ENCODE assay signal across 15 mouse cellular contexts in the genomic region with DNA sequence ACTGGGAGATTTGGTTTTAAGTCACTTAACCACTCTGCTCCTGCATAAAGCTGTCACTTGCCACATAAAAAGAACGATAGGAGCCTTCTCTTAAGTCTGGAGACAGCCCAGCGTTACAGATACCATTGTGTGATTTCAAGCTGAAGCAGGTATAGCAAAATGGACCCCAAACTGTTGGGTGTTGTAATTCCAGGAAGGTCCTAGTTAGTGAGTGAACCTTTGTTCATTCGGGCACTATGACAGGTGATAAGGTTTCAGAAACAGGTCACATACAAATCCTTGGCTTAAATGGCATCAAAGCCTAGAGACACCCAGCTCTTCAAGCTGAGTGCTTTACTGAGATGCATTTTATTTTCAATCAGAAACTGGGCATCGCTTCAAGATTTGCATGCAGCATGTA. TPM values are rescaled to one million over a fixed set of nuclear protein-coding genes. Genes with fewer than 3 reads are reported as not detected.
DNase-seq lines count a peak whose midpoint lies in the region; ATAC-seq and TF ChIP-seq lines count a peak whose summit lies in the region.
"Had no signal": no experiment of that assay in that cellular context is flagged by ENCODE, and none has a peak within 500 bp of the region (broad histone marks: within the 10 kb centered on the region; RNA-seq: fewer than 3 reads in every experiment).

No protein-coding gene starts in this region.

- no peak for ATAC-seq in heart, embryonic 14.5 days (ENCODE audit: insufficient number of reproducible peaks, insufficient read depth, low FRiP score, low read depth)
- ATAC-seq in liver, embryonic 11.5 days (replicated peaks; ENCODE audit: low FRiP score): no peak
- ATAC-seq: activated CD4-positive, CD25-positive, alpha-beta regulatory T cell, adult 4 months; forebrain, embryonic 13.5 days; forebrain, postnatal 0 days; intestine, embryonic 16.5 days; Patski had no signal

- TF ChIP-seq POLR2A in liver, adult 2 months (IDR thresholded peaks at IDR 0.05; ENCODE audit: extremely low read depth, insufficient read depth, low read length): no peak

- no peak overlapping the region for H3K9ac ChIP-seq in heart, embryonic 14.5 days (ENCODE audit: low read length)
- no peak overlapping the region for H3K9ac ChIP-seq in liver, adult 2 months (ENCODE audit: low read depth, low read length)
- no peak overlapping the region for H3K9ac ChIP-seq in liver, embryonic 11.5 days (ENCODE audit: low read depth, low read length)
- H3K9ac ChIP-seq: forebrain, embryonic 13.5 days; forebrain, postnatal 0 days; hindbrain, embryonic 15.5 days had no signal

- no peak overlapping the region for H3K4me3 ChIP-seq in heart, embryonic 14.5 days (ENCODE audit: control insufficient read depth in 1 of 2, insufficient read depth in 1 of 2, low read depth in 1 of 2, low read length in 2 of 2)
- H3K4me3 ChIP-seq in liver, adult 2 months (ENCODE audit: insufficient read depth, low read depth, low read length): no peak overlapping the region
- no peak overlapping the region for H3K4me3 ChIP-seq in liver, embryonic 11.5 days (ENCODE audit: low read depth, low read length)
- H3K4me3 ChIP-seq: embryonic facial prominence, embryonic 10.5 days; forebrain, embryonic 13.5 days; hindbrain, embryonic 15.5 days had no signal

- peak overlapping the region; percentile 9 to 44 for H3K27ac ChIP-seq in heart, embryonic 14.5 days (replicated peaks in 1 of 2; ENCODE audit: control insufficient read depth in 1 of 2, insufficient read depth in 1 of 2, low read depth in 2 of 2, low read length in 2 of 2)
- H3K27ac ChIP-seq in liver, adult 2 months (replicated peaks; ENCODE audit: insufficient read depth, low read depth, low read length): peak overlapping the region; percentile 87
- H3K27ac ChIP-seq in liver, embryonic 11.5 days (ENCODE audit: low read depth, low read length): no peak overlapping the region
- H3K27ac ChIP-seq: embryonic facial prominence, embryonic 10.5 days; forebrain, embryonic 13.5 days; hindbrain, embryonic 15.5 days had no signal

- DNase-seq in gastrocnemius, postnatal 25 days: peak; percentile 1
- DNase-seq in gastrocnemius, adult 8-10 months (ENCODE audit: low spot score in 2 of 2): no peak
- no peak for DNase-seq in heart, postnatal 14 days
- peak; percentile 88 for DNase-seq in liver, adult 2 months (ENCODE audit: extremely low read depth, low read depth, low spot score)
- no peak for DNase-seq in liver, embryonic 11.5 days (ENCODE audit: low spot score)
- DNase-seq: adrenal gland, postnatal 36 days; forebrain, postnatal 0 days; kidney, adult 2 months had no signal

- peaks cover 48% of the 10 kb centered on the region; the same call in 1 of the 2 replicates for H3K79me2 ChIP-seq in liver, adult 2 months (ENCODE audit: control insufficient read depth, insufficient read depth, low read length)

- no peaks in the 10 kb centered on the region for H3K36me3 ChIP-seq in heart, embryonic 14.5 days (ENCODE audit: control insufficient read depth, insufficient read depth, low read length)
- no peaks in the 10 kb centered on the region for H3K36me3 ChIP-seq in liver, adult 2 months (ENCODE audit: control insufficient read depth, insufficient read depth, low read length)
- H3K36me3 ChIP-seq in liver, embryonic 11.5 days (ENCODE audit: control insufficient read depth, insufficient read depth, low read length): no peaks in the 10 kb centered on the region
- H3K36me3 ChIP-seq: embryonic facial prominence, embryonic 10.5 days; hindbrain, embryonic 15.5 days had no signal

- H3K4me2 ChIP-seq in heart, embryonic 14.5 days (ENCODE audit: low read length): no peak overlapping the region
- no peak overlapping the region for H3K4me2 ChIP-seq in liver, embryonic 11.5 days
- H3K4me2 ChIP-seq: forebrain, embryonic 13.5 days; hindbrain, embryonic 15.5 days had no signal

- intact Hi-C loops in heart, postnatal 14 days (cut with DNase I): no loop called here

- no peaks in the 10 kb centered on the region for H3K9me3 ChIP-seq in heart, embryonic 14.5 days (ENCODE audit: control insufficient read depth, low read length)
- H3K9me3 ChIP-seq in liver, embryonic 11.5 days (ENCODE audit: control insufficient read depth, low read length): no peaks in the 10 kb centered on the region
- H3K9me3 ChIP-seq: embryonic facial prominence, embryonic 10.5 days; forebrain, embryonic 13.5 days; hindbrain, embryonic 15.5 days had no signal

- no peak for TF ChIP-seq CTCF in liver, adult 2 months (IDR thresholded peaks at IDR 0.05; ENCODE audit: low read depth, low read length)

- H3K27me3 ChIP-seq in heart, embryonic 14.5 days (ENCODE audit: control insufficient read depth, insufficient read depth, low read length): no peaks in the 10 kb centered on the region
- no peaks in the 10 kb centered on the region for H3K27me3 ChIP-seq in liver, adult 2 months (ENCODE audit: control insufficient read depth, insufficient read depth, low read length)
- H3K27me3 ChIP-seq in liver, embryonic 11.5 days (replicated peaks; ENCODE audit: control insufficient read depth, insufficient read depth, low read length): no peaks in the 10 kb centered on the region
- H3K27me3 ChIP-seq: forebrain, embryonic 13.5 days; hindbrain, embryonic 15.5 days; Patski had no signal

- WGBS in heart, embryonic 14.5 days: 53% methylated on average over 4 of the region's 4 CpGs
- 45% methylated on average over 4 of the region's 4 CpGs for WGBS in liver, adult 2 months
- 69% methylated on average over 4 of the region's 4 CpGs for WGBS in liver, embryonic 11.5 days

- peaks cover 52 to 86% of the 10 kb centered on the region in 2 experiments for H3K4me1 ChIP-seq in heart, embryonic 14.5 days (ENCODE audit: control insufficient read depth in 2 of 2, insufficient read depth in 2 of 2, low read length in 2 of 2)
- peaks cover 63% of the 10 kb centered on the region for H3K4me1 ChIP-seq in liver, adult 2 months (ENCODE audit: control insufficient read depth, insufficient read depth, low read length)
- peaks cover 13% of the 10 kb centered on the region; the same call in 1 of the 2 replicates for H3K4me1 ChIP-seq in liver, embryonic 11.5 days (replicated peaks; ENCODE audit: control insufficient read depth, insufficient read depth, low read length)
- H3K4me1 ChIP-seq: hindbrain, embryonic 15.5 days had no signal

RNA-seq across cellular contexts. Expression of a gene that starts 16.5 kb away (rescaled TPM):
- 10 to 100 TPM; 27.2 to 35.6 TPM for total RNA-seq in gastrocnemius, postnatal 25 days (2021)
- total RNA-seq in gastrocnemius, adult 8-10 months (2022): 10 to 100 TPM; 24.1 to 34.3 (median 26.5) TPM
- 12.7 and 15.7 TPM in 2 replicates for polyA plus RNA-seq in heart, embryonic 14.5 days (2014; fragmentation: Nextera tagmentation; extraction: Ambion mirVana)
- total RNA-seq in heart, postnatal 14 days (2021): 10 to 100 TPM; 58.2 to 58.4 TPM
- 30.0 and 34.5 TPM in 2 replicates for total RNA-seq in liver, adult 2 months (2014; rRNA removed)
- 19.5 and 22.8 TPM in 2 replicates for polyA plus RNA-seq in liver, adult 2 months (2012; rRNA removed)
- 2.5 and 4.1 TPM in 2 replicates for polyA plus RNA-seq in liver, embryonic 11.5 days (2014; fragmentation: Nextera tagmentation; extraction: Ambion mirVana)

Comparison
In these comparisons a context has a peak if more than half of its experiments do, and no peak if none do; other contexts are left out.
1. DNase-seq: peak in gastrocnemius, postnatal 25 days (single experiment) and liver, adult 2 months (single experiment); none in gastrocnemius, adult 8-10 months (0 of 2), heart, postnatal 14 days (0 of 2) and liver, embryonic 11.5 days (single experiment).